19 mouse cellular contexts compared by ENCODE assay signal in the genomic region with DNA sequence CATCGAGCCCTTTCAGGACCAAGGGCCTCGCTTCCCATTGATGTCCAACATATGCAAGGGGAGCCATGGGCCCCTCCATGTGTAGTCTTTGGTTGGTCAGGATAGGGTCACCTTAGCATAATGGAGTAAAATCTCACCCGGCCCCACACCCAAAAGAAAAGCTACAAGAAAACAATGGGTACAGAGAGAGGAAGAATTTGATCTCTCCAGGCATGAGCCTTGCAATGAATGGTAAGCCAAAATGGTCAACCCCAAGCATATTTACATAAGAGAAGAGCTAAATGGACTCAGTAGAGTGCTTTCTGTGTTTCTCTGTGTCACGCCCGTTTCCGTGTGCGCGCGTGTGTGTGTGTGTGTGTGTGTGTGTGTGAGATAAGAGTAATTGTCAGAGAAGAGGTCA.
"Had no signal": no experiment of that assay in that cellular context is flagged by ENCODE, and none has a peak within 500 bp of the region (broad histone marks: within the 10 kb centered on the region; RNA-seq: fewer than 3 reads in every experiment).

No protein-coding gene starts in this region.

- H3K36me3 ChIP-seq: midbrain, embryonic 10.5 days; midbrain, embryonic 13.5 days; neural tube, embryonic 13.5 days; neural tube, embryonic 15.5 days; stomach, embryonic 15.5 days had no signal

- DNase-seq: lung, adult 18-20 months; lung, embryonic 14.5 days; lung, postnatal 10 days; lung, postnatal 4 days; retina, postnatal 1 day; right cerebral cortex, adult 18-20 months; right cerebral cortex, postnatal 25 days; right cerebral cortex, postnatal 4 days; spleen, adult 18-20 months; thymus, adult 2 months; thymus, postnatal 25 days; thymus, postnatal 4 days had no signal

- H3K4me1 ChIP-seq: midbrain, embryonic 13.5 days; neural tube, embryonic 13.5 days; neural tube, embryonic 15.5 days; stomach, embryonic 15.5 days had no signal

- H3K9ac ChIP-seq: lung, embryonic 14.5 days; midbrain, embryonic 13.5 days; neural tube, embryonic 13.5 days; neural tube, embryonic 15.5 days; stomach, embryonic 15.5 days had no signal

- H3K27ac ChIP-seq: midbrain, embryonic 10.5 days; midbrain, embryonic 13.5 days; neural tube, embryonic 13.5 days; neural tube, embryonic 15.5 days; stomach, embryonic 15.5 days; stomach, postnatal 0 days had no signal

- H3K4me3 ChIP-seq: midbrain, embryonic 10.5 days; midbrain, embryonic 13.5 days; myocyte; neural tube, embryonic 13.5 days; neural tube, embryonic 15.5 days; stomach, embryonic 15.5 days had no signal

- H3K9me3 ChIP-seq: midbrain, embryonic 10.5 days; midbrain, embryonic 13.5 days; neural tube, embryonic 13.5 days; neural tube, embryonic 15.5 days; stomach, embryonic 15.5 days had no signal
